Mouse (Mus musculus) cerebellum, adult 8-10 months (tissue): ENCODE data around the gene Zfp775.

Experiments
- DNase-seq: peaks from one replicate; pipeline ENCODE4 v3.0.0; 2022

The Zfp775 gene

GRCm38 (mm10) chr6:48628808-48629660, 27.2 kb downstream of the Zfp775 start:
- DNase-seq, result peak; percentile 58

- no peak for DNase-seq
Observed at GRCm38 (mm10) chr6:48629661-48630034, 27.8 kb downstream of the Zfp775 start.

- DNase-seq, result no peak
Observed at GRCm38 (mm10) chr6:48630831-48631230, 29.0 kb downstream of the Zfp775 start.

- no peak for DNase-seq
Observed at GRCm38 (mm10) chr6:48635105-48635504, 33.2 kb downstream of the Zfp775 start.

- DNase-seq, result no peak
Observed at GRCm38 (mm10) chr6:48636515-48636914, 34.7 kb downstream of the Zfp775 start.

- no peak for DNase-seq
Observed at GRCm38 (mm10) chr6:48637811-48638500, 36.1 kb downstream of the Zfp775 start.

DNA sequence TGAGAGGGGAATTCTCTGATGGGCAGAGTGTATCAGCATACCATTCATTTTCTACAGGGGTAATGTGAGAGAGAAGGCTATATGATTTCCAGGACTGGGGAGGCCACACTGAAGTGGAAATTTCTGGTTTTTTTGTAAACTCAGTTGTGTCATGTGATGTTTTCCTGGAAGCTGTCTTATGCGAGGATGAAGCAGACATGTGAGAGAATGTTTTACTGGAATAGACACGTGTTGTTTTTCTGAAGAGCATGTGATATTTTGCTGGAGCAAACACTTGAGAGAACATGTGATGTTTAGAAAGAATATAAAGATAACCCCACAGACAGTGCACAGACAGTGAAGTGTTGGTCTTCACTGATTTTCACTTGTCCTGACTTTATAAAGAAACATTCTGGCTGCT, 36.7 kb downstream of the Zfp775 start:
- no peak for DNase-seq

DNA sequence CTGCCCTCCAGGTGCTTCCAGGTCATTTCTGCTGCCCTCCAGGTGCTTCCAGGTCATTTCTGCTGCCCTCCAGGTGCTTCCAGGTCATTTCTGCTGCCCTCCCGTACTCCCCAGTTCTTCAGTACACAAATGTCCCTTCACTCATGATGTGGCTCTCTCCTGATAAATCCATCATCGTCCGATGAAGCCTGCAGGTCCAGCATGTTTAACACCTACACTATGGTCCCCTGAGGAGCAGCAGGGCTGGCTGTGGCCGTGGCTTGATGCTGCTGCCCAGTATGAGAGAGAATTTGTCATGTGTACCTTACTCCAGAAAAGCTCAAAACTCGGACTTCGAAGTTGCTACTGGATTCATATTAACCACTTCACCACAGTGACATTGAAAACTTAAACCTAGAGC, 39.5 kb downstream of the Zfp775 start:
- no peak for DNase-seq

- DNase-seq, result peak; percentile 50
Observed at GRCm38 (mm10) chr6:48642764-48643292, 41.0 kb downstream of the Zfp775 start.

GRCm38 (mm10) chr6:48645660-48646308, 43.9 kb downstream of the Zfp775 start:
- peak; percentile 55 for DNase-seq

DNA sequence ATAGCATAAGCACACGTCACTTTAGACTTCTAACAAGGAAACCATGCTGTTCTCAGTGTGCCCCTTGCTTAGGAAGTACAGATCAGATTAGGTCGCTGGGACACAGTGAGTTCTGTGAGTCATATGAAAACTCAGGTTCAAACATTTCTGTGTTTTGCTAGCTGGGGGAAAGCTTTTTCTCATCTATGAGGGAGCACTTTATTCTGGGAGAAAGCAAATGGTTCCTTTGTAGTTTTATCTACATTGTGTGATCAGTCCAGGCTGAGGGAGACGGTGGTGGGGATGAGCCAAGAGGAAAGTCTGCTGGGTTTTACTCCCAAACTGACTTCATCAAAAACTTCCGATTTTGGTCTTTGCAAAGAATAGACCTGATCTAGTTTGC, 44.4 kb downstream of the Zfp775 start:
- DNase-seq, result no peak

DNA sequence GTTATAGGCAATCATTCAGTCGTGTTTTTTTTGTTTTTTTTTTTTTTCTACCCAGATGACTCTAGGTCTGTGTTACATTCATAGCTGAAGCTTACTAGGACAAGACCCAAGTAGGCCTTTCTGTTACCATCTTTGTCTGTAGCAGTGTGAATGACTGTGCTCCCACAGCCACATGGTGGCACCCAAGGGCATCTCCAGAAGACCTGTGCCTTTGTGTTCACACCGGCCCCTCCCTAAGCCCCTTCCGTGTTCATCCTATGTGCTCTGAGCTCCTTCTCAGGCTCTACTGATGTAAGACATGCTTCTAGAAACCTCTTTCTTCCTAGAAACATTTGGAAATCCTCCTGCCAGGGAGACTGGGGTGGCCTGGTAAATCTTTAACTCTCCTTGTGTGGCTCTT, 45.1 kb downstream of the Zfp775 start, which contains the start of gene Gimap8:
TSS of gene Gimap8 (plus strand) at position 240 of the 400 bp plus-strand sequence.
- DNase-seq, result no peak

GRCm38 (mm10) chr6:48647611-48648010, 45.7 kb downstream of the Zfp775 start:
- DNase-seq, result no peak

DNA sequence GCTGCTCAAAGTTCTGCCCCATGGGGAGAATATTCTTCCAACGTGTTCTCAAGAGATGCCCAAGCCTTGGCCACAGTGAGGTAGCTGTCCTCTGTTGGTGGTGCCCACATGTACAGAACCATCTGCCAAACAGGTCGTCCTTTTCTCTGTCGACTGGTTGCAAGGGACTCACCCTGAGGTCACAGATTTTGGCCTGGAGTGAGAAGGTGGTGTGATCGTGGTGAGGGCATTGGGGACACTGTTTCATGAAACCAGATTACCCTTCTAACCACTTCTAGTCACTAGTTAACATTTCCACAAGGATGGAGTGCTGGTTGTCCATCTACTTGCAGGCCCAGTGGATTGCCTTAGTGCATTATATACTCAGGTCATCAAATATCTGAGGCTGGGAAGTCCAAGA, 46.9 kb downstream of the Zfp775 start:
- no peak for DNase-seq

DNA sequence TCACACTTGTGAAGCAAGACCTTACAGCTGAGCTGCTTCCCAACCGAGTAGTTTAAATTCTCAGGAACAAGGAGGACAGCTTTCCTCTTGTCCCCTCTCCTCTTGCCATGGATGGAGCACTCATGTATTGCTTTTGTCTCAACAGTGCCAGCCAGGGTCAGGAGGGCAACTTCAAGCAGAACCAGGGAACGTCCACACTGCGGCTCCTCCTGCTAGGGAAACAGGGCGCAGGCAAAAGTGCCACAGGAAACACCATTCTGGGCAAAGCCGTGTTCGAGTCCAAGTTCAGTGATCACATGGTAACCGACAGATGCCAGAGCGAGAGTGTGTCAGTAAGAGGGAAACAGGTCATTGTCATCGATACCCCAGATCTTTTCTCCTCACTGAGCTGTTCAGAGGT, 48.2 kb downstream of the Zfp775 start:
- no peak for DNase-seq

- DNase-seq, result no peak
Observed at GRCm38 (mm10) chr6:48658721-48659120, 56.9 kb downstream of the Zfp775 start.

GRCm38 (mm10) chr6:48664750-48665149, 62.9 kb downstream of the Zfp775 start:
- DNase-seq, result no peak

DNA sequence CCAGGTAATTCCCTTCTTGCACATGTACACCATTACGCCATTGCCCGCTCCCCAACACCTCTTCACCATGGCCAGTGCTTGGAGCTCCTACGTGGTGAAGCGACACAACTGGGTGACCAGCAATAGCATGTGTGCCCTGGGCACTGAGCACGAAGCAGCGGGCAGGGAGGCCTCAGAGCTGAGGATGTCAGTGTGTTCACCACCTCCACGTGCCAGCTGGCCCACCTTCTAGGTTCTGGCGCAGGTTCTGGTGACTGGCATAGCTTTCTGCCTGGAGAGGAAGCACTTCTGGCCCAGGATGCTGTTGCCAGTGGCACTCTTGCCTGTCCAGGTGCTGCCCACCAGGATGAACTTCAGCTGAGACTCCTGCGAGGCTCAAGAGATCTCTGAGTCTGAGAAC, 63.6 kb downstream of the Zfp775 start:
- no peak for DNase-seq

- no peak for DNase-seq
Observed at GRCm38 (mm10) chr6:48666159-48666586, 64.3 kb downstream of the Zfp775 start.

DNA sequence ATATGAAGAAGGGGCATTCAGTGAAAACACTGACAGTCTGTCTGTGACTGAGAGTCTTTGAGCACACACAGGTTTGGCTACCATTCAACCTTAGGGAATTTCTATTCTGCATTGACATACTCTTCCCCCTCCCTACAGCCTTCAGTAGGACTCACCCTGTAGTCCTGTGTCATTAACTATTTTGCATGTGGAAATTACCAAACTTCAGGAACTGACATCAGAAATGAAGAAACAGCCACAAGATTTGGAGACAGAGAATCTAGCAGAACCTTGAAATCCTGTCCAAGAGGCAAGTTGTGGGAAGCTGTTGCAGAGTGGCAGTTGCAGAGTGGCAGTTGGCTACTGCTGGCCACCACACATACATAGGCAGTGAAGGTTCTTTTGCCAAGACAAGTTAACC, 66.2 kb downstream of the Zfp775 start:
- no peak for DNase-seq

GRCm38 (mm10) chr6:48669446-48669969, 67.6 kb downstream of the Zfp775 start:
- no peak for DNase-seq
